Mouse (Mus musculus): Measurements from ENCODE around the gene Anapc15-ps.
"Not testable (repeated sequence)": the region's sequence is repeated elsewhere in the genome, so short reads cannot be mapped to it uniquely, and the experiment has no call there.

Gene Anapc15-ps

GRCm38 (mm10) chr10:95667371-95668030 is 5.8 kb downstream of the Anapc15-ps start:
- DNase-seq, result no peak

DNA sequence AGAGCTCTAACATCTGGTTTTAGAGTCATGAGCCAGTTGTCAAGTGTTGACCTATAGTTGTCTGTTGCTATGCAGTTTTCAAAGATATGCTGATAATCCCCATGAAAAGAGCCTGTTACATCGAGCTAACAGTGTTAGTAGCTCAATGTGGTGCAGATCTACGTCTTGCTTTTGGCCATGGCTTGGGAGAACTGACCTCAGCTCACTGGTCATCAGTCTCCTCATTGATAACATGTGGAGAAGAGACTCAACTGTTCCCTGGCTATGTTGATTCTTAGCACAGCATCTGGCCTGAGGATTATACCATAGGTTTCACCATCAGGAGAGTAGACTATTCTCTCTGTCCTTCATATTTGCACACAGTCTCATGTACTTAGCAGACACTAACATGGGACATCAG is 6.5 kb downstream of the Anapc15-ps start:
- no peak for DNase-seq

DNA sequence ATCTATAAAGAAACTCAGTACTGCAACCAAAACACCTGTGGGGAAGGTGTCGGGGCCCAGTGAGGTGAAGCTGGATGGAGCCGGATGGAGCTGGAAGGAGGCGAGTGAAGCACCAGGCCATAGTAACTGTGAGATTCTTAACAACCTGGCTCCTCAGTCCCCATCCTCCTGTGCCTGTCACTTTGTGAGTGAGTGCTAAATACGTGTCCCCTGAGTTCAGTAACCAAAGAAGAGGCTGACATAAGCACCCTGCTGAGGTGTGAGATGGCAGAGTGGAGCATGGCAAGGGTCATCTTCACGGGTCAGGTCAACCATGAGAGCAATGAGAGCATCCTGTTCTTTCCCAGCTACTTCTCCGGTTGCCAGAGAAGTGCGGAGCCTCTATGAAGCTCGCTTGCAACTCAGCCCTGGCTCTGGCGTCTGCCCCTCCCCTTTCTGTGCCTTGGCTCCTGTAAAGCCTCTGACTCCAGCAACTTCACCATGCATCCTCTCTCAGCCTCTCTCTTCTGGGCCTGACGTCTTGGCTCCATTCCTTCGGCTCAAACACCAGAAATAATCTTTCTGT is 7.7 kb downstream of the Anapc15-ps start:
- no peak for DNase-seq

- DNase-seq, result no peak
Observed at GRCm38 (mm10) chr10:95664613-95665012, 8.6 kb downstream of the Anapc15-ps start.

DNA sequence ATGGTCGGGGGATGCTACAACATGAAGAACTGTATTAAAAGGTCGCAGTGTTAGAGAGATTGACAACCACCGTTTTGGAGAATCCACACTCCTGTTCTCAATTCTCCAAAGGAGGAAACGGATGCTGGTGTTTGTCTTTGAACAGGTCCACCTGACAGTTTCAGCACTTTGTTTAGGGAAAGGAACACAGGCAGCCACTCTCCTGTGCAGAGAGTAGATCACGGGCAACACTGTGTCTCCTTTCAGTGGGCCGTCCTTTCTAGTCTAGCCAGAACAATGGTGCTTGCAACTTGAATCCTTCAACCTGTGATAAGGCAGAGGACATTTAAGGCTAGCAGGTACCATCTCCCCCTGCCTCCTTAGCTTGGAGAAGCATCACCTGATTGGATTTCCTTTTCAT is 12.9 kb downstream of the Anapc15-ps start:
- no peak for DNase-seq

DNA sequence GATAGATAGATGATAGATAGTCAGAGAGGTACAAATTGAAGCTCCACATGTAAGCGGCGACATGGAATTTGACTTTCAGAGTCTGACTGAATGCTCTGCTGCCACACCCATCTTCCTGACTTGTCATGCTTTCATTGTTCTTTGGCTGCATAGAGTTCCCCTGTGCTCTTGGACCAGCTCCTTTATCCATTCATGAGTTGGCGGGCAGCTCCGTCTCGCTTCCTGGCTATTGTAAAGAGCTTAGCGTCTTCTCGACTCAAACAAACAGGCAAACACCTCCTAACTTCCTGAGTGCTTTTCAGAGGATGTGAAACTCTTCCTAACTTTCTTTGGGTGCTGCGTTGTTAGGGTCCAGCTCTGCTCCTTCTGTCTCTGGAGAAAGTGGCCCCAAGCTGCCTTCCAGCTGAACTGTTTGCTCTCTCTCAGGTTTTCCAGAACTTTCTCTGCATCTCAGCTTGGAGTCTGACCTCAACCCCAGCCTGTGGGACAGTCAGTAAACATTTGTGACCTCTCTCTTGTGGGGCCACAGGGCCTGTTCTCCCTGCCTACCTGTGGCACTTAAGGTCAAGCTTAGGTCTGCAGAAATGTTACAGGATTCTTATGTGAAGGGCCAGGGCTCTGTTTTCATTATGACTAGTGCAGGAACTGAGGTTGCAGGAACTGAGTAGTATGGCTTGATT is 13.6 kb downstream of the Anapc15-ps start:
- no peak for DNase-seq

- no peak for DNase-seq
Observed at GRCm38 (mm10) chr10:95658836-95659343, 14.4 kb downstream of the Anapc15-ps start.

- no peak for DNase-seq
Observed at GRCm38 (mm10) chr10:95656236-95657225, 16.7 kb downstream of the Anapc15-ps start.

DNA sequence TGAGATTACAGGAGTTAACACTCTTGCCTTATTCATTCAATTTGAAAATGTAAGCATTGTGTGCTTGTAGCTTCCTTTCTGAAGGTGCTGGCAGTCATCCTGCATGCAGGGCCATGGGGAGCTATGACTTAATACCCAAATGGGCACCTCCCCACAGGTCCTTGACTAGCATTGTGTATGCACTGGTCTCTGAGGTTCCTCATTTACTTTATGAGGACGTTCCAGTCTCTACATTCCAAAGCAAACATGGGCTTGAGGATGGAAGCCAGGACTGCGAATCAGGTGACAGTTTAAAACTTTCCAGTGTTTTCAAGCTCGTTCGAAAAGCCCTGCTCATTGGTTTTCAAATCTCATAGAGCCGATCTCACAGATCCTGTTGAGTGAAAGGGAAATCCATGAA is 21.1 kb downstream of the Anapc15-ps start:
- no peak for DNase-seq

DNA sequence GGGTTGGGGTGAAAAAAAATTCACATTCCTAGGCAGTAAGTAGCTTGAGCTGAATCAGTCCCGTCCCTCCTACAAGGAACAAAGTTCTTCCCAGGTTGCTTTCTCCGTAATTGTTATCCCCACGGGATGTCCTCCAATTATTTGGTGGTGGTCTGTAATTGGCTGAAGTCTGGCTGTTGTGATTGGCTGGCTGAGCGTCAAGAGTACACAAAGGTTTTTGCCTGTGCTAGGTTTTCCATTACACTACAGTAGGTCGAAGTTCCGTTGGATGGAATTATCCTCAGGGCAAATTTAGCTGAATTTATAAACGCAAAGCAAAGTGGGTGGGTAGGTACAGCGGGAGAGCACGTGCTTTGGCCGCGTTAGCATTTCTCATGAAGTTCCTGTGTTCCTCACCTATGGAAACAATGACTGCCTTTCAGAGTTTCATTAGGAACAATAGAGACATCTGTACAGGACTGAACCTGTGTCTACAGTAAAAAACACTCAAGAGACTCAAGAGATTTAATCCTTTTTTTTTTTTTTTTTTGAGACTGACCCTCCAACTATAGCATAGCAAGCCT is 24.8 kb downstream of the Anapc15-ps start:
- no peak for DNase-seq

DNA sequence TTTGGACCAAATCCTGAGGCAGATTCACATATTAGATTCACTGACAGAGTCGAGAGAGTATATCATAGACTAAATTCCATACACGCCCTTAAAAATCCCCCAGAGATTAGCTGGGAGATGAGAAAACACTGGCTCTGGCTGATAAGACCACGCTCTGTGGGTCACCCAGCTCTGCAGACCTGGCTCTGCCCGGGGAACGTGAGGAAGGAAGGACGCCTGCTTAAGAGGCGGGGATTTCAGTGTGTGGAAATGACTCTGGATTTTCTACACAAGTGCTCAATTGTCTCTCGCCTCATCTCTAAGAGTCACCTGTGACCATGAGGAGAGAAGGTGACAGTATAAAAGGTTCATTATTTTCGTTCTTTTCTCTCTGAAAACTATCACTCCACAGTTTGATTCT is 26.1 kb downstream of the Anapc15-ps start:
- DNase-seq, result no peak

DNA sequence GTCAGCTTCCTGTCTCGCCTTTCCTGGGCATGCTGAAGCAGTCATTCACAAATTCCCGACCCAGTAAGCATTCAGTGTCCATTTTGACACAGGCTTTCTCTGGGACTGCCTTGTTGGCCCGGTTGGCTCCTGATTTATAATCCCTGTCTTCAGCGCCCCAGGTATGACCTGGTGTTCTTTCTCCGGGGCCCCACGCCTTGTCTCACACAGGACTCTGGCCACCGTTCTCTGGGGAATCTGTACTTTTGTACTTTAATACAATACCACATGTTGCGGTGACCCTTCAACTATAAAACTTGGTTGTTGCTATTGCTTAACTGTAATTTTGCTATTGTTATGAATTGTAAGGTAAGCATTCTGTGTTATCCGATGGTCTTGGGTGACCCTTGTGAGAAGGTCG is 26.7 kb downstream of the Anapc15-ps start:
- DNase-seq, result no peak

DNA sequence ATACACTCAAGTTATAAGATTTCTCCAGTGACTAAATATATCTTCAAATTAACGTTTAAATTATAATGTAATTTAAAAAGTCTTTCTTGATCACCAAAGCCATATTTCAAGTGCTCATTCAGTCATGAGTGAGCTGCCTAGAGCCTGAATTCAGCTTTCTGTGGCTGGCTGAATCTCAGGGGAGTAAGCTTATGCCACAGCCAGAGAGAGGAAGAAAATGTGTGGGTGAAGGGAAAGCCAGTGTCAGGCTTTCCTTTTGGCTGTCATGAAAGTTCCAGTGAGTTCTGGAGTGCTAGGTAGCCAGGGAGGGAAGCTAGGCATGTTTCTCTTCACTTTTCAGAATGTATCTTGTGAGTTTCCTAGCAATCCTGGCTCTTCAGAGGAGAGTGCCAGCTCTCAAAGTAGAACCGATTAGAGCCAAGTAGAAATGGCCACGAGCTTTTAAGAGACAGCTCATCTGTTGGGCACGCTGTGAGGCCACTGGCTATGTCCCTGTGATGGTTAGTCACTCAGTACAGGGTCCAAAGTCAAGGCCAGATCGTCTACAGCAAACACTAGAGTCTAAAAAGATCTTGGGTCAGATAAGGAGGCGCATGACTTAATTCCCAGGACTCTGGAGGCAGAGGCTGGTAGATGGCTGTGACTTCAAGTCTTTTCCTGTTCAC is 29.4 kb downstream of the Anapc15-ps start:
- no peak for DNase-seq

- no peak for DNase-seq
Observed at GRCm38 (mm10) chr10:95643042-95643441, 30.2 kb downstream of the Anapc15-ps start.

DNA sequence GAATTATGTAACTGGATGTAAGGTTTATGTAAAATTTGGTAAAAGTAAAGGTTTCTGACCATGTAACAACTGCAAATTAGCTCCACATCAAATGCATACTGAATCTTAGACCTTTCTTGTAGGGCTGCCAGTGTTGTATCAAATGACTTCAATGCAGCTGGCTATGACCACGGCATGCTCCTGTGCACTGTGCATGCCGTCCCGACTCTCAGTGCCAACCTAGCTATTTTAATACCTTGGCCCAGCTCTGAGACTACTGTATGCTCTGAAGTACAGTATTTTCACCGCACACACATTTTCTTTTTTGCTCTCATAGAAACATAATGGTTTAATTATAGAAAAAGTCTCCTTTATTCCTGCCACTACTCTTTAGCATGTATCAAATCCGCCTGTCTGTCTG is 31.9 kb downstream of the Anapc15-ps start:
- DNase-seq, result no peak

GRCm38 (mm10) chr10:95639429-95639828 is 33.8 kb downstream of the Anapc15-ps start:
- no peak for DNase-seq

- DNase-seq, result no peak
Observed at GRCm38 (mm10) chr10:95634751-95635150, 38.5 kb downstream of the Anapc15-ps start.

DNA sequence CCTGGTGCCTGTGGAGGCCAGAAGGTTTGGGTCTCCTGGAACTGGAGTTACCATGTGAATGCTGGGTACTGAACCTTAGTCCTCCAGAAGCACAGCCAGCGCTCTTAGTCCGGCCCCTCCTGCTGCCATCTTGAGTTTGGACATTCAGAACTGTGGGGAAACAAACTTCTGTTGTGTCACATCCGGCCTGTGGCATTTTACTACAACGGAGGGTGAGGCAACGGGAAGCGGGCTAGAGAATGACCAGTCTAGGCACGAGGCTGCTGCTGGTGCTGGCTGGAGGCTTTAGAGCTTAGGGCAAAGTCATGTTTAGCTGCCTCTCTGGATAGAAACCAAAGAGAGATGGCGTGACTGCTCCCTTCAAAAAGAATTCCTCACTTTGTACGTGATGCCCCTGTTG is 39.0 kb downstream of the Anapc15-ps start:
- no peak for DNase-seq

- no peak for DNase-seq
Observed at GRCm38 (mm10) chr10:95631568-95631967, 41.7 kb downstream of the Anapc15-ps start.

DNA sequence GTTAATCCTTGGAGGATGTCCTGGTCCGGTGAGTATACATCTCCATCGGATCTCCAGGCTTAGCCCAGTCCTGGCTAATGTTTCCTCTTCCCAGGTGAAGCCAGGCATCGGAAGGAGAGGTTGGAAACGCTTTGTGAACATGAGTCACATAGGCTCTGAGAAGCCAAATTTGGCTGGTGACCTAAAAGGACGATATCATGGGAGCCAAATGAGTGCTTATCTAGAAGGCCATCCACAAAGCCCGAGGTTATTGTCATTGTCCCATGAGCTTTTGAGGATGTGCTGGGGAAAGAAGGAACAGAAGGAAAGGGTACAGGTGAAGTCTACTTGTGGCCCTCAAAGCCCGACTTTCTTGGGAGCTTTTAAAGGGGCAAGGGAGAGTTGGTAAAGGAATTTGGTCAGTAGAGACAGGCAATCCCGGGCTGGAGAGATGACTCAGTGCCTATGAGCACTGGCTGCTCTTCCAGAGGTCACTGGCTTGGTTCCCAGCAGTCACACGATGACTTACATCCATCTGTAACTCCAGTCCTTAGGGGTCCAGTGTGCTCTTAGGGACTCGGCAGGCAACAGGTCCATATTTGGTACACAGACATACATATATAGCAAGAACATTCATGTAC is 42.4 kb downstream of the Anapc15-ps start:
- no peak for DNase-seq

GRCm38 (mm10) chr10:95630166-95630565 is 43.1 kb downstream of the Anapc15-ps start:
- DNase-seq, result not testable (repeated sequence)

Measured in thymus, adult 18-20 months (tissue).